Mouse (Mus musculus): Measurements from ENCODE around the gene Jarid2. TPM values are rescaled to one million over a fixed set of nuclear protein-coding genes. Genes with fewer than 3 reads are reported as not detected.

Jarid2 gene
- 50.9 TPM for polyA plus RNA-seq (2014; fragmentation: Illumina TruSeq; extraction: RNeasy Lipid Tissue Mini Kit (QIAGEN cat#74804); ENCODE audit: low read depth, low replicate concordance)

GRCm38 (mm10) chr13:44729424-44729971 is at the start of gene Jarid2:
TSS of gene Jarid2 (plus strand) at chr13:44729474.

Measured in sigmoid colon, adult 10 weeks (tissue).